Mouse (Mus musculus): ENCODE measurements at regions not wholly inside any gene's neighbourhood (a gene's known extent, or its start where the extent isn't known, plus 50 kb on each side); places are given as distances from the start of the nearest gene placed in this dataset.

DNA sequence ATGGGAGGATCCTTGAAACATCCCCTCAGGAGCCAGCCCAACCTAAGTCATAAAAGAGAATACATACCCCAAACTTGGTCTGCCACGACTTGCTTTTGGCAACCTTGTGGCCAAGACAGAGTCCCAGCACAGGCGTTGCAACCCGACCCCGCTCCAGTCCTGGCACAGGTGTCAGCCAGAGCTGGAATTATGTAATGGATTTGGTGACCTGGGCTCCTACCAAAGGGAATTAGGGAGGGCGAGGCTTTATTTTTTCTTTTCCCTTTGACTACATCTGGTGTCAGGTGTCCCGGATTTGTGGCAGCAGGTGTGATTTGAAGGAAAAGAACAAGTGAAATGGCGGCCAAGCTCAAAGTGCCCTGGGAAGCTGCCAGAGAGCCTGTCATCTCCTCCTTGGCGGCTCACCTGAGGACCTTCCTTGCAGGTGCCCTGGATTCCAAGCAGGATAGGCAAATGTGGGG is 212.9 kb downstream of the Mef2c start:
- WGBS: 3% methylated on average over 8 of the region's 8 CpGs
- no peaks in the 10 kb centered on the region for H3K36me3 ChIP-seq (ENCODE audit: insufficient read depth, low read length)
- peaks cover 6% of the 10 kb centered on the region; the same call in 1 of the 2 replicates for H3K4me1 ChIP-seq (replicated peaks; ENCODE audit: insufficient read depth, low read length)
- no peak overlapping the region for H3K27ac ChIP-seq
- H3K4me2 ChIP-seq (ENCODE audit: low read length): no peak overlapping the region
- ATAC-seq (replicated peaks; ENCODE audit: low FRiP score, low read depth): no peak
- H3K9ac ChIP-seq (ENCODE audit: low read depth, low read length): no peak overlapping the region
- peaks cover 94% of the 10 kb centered on the region for H3K27me3 ChIP-seq (ENCODE audit: insufficient read depth, low read length)
- DNase-seq (ENCODE audit: low spot score): no peak
- H3K4me3 ChIP-seq (replicated peaks; ENCODE audit: low read depth, low read length): no peak overlapping the region
- no peaks in the 10 kb centered on the region for H3K9me3 ChIP-seq (replicated peaks; ENCODE audit: low read length)
- TF ChIP-seq CTCF (IDR thresholded peaks at IDR 0.05; ENCODE audit: low read depth): no peak

- Histone ChIP-seq H3K27ac (no peak overlapping the region), H3K9me3 (replicated peaks; ENCODE audit: low read length) (no peaks in the 10 kb centered on the region), H3K9ac (ENCODE audit: low read depth, low read length) (no peak overlapping the region), H3K36me3 (ENCODE audit: insufficient read depth, low read length) (no peaks in the 10 kb centered on the region), H3K4me2 (ENCODE audit: low read length) (no peak overlapping the region), H3K4me1 (replicated peaks; ENCODE audit: insufficient read depth, low read length) (peaks cover 6% of the 10 kb centered on the region; the same call in 1 of the 2 replicates), H3K27me3 (ENCODE audit: insufficient read depth, low read length) (peaks cover 94% of the 10 kb centered on the region), H3K4me3 (replicated peaks; ENCODE audit: low read depth, low read length) (no peak overlapping the region)
- ATAC-seq (replicated peaks; ENCODE audit: low FRiP score, low read depth): no peak
- WGBS: 9% methylated on average over 4 of the region's 4 CpGs
- no peak for TF ChIP-seq CTCF (IDR thresholded peaks at IDR 0.05; ENCODE audit: low read depth)
- DNase-seq (ENCODE audit: low spot score): no peak
Observed at GRCm38 (mm10) chr13:83717686-83718210, 213.9 kb downstream of the Mef2c start.

- Histone ChIP-seq H3K27me3 (ENCODE audit: insufficient read depth, low read length) (peaks cover 94% of the 10 kb centered on the region), H3K4me3 (replicated peaks; ENCODE audit: low read depth, low read length) (no peak overlapping the region), H3K36me3 (ENCODE audit: insufficient read depth, low read length) (no peaks in the 10 kb centered on the region), H3K9ac (ENCODE audit: low read depth, low read length) (no peak overlapping the region), H3K27ac (no peak overlapping the region), H3K4me1 (replicated peaks; ENCODE audit: insufficient read depth, low read length) (peaks cover 6% of the 10 kb centered on the region; the same call in 1 of the 2 replicates), H3K4me2 (ENCODE audit: low read length) (no peak overlapping the region), H3K9me3 (replicated peaks; ENCODE audit: low read length) (no peaks in the 10 kb centered on the region)
- WGBS: 8% methylated on average over 10 of the region's 10 CpGs
- ATAC-seq (replicated peaks; ENCODE audit: low FRiP score, low read depth) (no peak), DNase-seq (ENCODE audit: low spot score) (peak; percentile 0)
- TF ChIP-seq CTCF (IDR thresholded peaks at IDR 0.05; ENCODE audit: low read depth): no peak
Observed at GRCm38 (mm10) chr13:83718431-83719410, 214.9 kb downstream of the Mef2c start.

DNA sequence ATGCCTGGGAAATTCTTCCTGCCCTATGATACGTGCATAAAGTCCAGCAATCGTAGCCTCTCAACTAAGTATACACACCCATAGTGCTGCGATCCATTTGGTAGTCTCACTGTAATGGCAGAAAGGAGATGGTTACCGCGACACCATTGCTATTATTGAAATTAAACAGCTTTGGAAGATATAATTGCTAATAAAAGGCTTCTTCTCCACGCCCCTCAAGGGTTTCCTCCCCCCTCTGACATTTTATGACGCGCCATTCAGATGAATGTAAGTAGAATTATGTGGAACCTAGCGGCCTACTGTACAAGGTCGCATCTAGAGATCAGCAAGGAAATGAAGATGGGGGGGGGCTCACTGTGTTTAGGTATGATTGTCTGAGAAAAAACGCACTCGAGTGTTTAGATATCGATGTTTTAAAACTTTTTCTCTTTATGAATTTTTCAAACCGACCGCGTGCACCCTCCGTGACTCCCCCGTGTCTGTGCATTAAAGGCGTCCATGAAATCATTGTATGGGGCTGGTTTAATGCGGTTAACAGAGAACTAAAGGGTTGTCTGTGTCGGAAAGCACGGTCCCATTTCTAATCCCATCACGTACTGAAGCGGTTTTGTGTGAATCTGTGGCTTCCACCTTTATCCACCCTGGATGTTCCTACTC is 215.9 kb downstream of the Mef2c start:
- Histone ChIP-seq H3K4me2 (ENCODE audit: low read length) (no peak overlapping the region), H3K4me1 (replicated peaks; ENCODE audit: insufficient read depth, low read length) (peaks cover 6% of the 10 kb centered on the region; the same call in 1 of the 2 replicates)

DNA sequence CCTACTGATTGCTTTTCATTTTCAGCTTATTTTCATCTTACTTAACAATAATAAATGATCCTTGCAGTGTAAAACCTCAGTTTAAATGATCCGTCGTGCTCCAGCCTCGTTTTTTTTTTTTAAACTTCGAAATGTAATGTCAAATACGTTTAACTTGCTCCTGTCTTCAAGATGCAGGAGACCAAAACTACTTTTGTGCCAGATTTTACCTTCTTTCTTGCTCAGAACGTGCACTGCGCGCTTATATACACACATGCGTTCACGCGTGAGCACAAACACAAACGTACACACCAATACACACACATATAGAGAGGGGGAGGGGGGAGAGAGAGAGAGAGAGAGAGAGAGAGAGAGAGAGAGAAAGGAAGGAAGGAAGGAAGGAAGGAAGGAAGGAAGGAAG is 216.5 kb downstream of the Mef2c start:
- no peak overlapping the region for H3K4me2 ChIP-seq (ENCODE audit: low read length)
- peaks cover 95% of the 10 kb centered on the region for H3K27me3 ChIP-seq (ENCODE audit: insufficient read depth, low read length)
- H3K9ac ChIP-seq (ENCODE audit: low read depth, low read length): no peak overlapping the region
- DNase-seq (ENCODE audit: low spot score) (no peak), ATAC-seq (replicated peaks; ENCODE audit: low FRiP score, low read depth) (no peak)
- TF ChIP-seq CTCF (IDR thresholded peaks at IDR 0.05; ENCODE audit: low read depth): no peak
- H3K36me3 ChIP-seq (ENCODE audit: insufficient read depth, low read length): no peaks in the 10 kb centered on the region
- H3K4me3 ChIP-seq (replicated peaks; ENCODE audit: low read depth, low read length): no peak overlapping the region
- H3K9me3 ChIP-seq (replicated peaks; ENCODE audit: low read length): no peaks in the 10 kb centered on the region
- WGBS: 4% methylated on average over 12 of the region's 12 CpGs
- peaks cover 4% of the 10 kb centered on the region; the same call in 1 of the 2 replicates for H3K4me1 ChIP-seq (replicated peaks; ENCODE audit: insufficient read depth, low read length)
- no peak overlapping the region for H3K27ac ChIP-seq

More for the DNA sequence above, 215.9 kb downstream of the Mef2c start:
- TF ChIP-seq CTCF (IDR thresholded peaks at IDR 0.05; ENCODE audit: low read depth): no peak
- Histone ChIP-seq H3K36me3 (ENCODE audit: insufficient read depth, low read length) (no peaks in the 10 kb centered on the region), H3K9me3 (replicated peaks; ENCODE audit: low read length) (no peaks in the 10 kb centered on the region), H3K4me3 (replicated peaks; ENCODE audit: low read depth, low read length) (no peak overlapping the region), H3K27me3 (ENCODE audit: insufficient read depth, low read length) (peaks cover 94% of the 10 kb centered on the region), H3K9ac (ENCODE audit: low read depth, low read length) (no peak overlapping the region), H3K27ac (no peak overlapping the region)
- 6% methylated on average over 24 of the region's 24 CpGs for WGBS
- ATAC-seq (replicated peaks; ENCODE audit: low FRiP score, low read depth) (no peak), DNase-seq (ENCODE audit: low spot score) (no peak)

- WGBS: under 1% methylated on average over 30 of the region's 30 CpGs
Observed at GRCm38 (mm10) chr13:83720883-83721371, 217.1 kb downstream of the Mef2c start.

More at GRCm38 (mm10) chr13:83720883-83721371, 217.1 kb downstream of the Mef2c start:
- H3K4me3 ChIP-seq (replicated peaks; ENCODE audit: low read depth, low read length): peak overlapping the region; percentile 24
- peaks cover 94% of the 10 kb centered on the region for H3K27me3 ChIP-seq (ENCODE audit: insufficient read depth, low read length)
- DNase-seq (ENCODE audit: low spot score): no peak
- no peaks in the 10 kb centered on the region for H3K36me3 ChIP-seq (ENCODE audit: insufficient read depth, low read length)
- peaks cover 4% of the 10 kb centered on the region; the same call in 1 of the 2 replicates for H3K4me1 ChIP-seq (replicated peaks; ENCODE audit: insufficient read depth, low read length)
- no peak overlapping the region for H3K9ac ChIP-seq (ENCODE audit: low read depth, low read length)
- no peak for TF ChIP-seq CTCF (IDR thresholded peaks at IDR 0.05; ENCODE audit: low read depth)
- ATAC-seq (replicated peaks; ENCODE audit: low FRiP score, low read depth): no peak; the same call in 1 of the 2 replicates
- peak overlapping the region; percentile 37 for H3K4me2 ChIP-seq (ENCODE audit: low read length)
- H3K9me3 ChIP-seq (replicated peaks; ENCODE audit: low read length): no peaks in the 10 kb centered on the region
- H3K27ac ChIP-seq: no peak overlapping the region

Measured in kidney, postnatal 0 days (tissue).